Mouse (Mus musculus) gastrocnemius, adult 2 months (tissue): ENCODE measurements at regions not wholly inside any gene's neighbourhood (a gene's known extent, or its start where the extent isn't known, plus 50 kb on each side); places are given as distances from the start of the nearest gene placed in this dataset.
A peak's percentile ranks its signal among the peaks of the same experiment; 100 is the strongest.

Source experiments
- DNase-seq: peaks from one replicate; pipeline ENCODE4 v3.0.0; 2022
- H3K27ac ChIP-seq: fragments of 200-600 bp; 2 replicates; pipeline ENCODE4 v1.8.1; 2022; ENCODE audit warnings: mild to moderate bottlenecking
- H3K4me3 ChIP-seq: fragments of 200-600 bp; 2 replicates; pipeline ENCODE4 v1.8.1; 2022; ENCODE audit warnings: mild to moderate bottlenecking, moderate library complexity
- CTCF ChIP-seq: fragments of 200-600 bp; IDR thresholded peaks from 2 replicates; pipeline ENCODE4 v1.8.1; 2022; ENCODE audit warnings: antibody characterized with exemption, mild to moderate bottlenecking, moderate library complexity
- intact Hi-C: fragments of 180-260 bp; cut with DNase I; formaldehyde crosslinking; loops from one replicate; pipeline ENCODE4 v1.15.1; 2025

DNA sequence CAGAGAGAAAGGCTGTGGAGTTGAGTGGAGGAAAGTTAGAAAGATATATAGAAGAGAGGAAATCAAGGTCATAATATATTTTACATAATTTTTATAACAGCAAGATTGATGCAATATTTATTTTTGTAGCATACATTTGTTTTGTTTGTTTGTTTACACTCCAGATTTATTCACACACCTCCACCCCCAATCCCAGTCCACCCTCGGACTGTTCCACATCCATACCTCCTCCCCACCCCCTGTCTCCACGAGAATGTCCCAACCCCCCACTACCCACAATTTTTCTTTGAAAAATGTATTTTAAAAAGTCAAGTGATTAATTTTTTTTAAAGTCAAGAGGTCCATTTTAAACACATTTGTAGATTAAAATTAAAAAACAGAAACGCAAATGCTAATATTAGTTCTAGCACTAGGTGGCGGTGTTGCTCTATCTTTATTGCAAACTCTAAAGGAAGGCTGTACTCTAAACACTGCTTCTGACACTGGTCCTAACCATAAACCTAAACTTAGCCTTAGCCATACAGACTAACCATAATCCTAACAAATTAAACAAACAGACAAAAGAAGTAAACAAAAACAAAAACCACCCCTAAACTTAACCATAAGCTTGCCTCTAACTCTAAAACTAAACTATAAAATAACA, 67.8 kb downstream of the Olfr1505 start:
- H3K4me3 ChIP-seq = no peak overlapping the region
- intact Hi-C loops = loop anchor here (1.0 to 10.0 kb wide), 4 partner anchors 104 to 1637 kb away; no protein-coding TSS in a partner anchor
- no peak overlapping the region for H3K27ac ChIP-seq
- DNase-seq = no peak
- peak; percentile 73 for TF ChIP-seq CTCF

DNA sequence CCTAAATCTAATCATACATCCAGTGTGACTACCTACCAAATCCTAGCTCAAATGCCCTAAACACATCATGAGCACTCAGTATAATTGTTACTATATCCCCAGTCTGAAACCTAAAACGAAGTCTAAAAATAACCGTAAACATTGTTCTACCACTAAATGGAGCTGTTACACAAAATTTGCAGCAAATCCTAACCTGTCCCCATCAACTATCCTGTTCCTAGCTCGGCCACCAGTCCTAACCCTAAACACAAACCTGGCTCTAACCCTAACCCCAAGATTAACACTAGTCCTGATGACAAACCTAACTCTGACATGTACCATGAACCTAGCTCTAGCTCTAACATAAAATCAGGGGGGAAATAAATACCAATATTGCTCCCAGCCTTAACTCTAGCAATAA, 69.5 kb downstream of the Olfr1505 start:
- DNase-seq = no peak
- Histone ChIP-seq H3K27ac (no peak overlapping the region), H3K4me3 (no peak overlapping the region)
- no peak for TF ChIP-seq CTCF
- intact Hi-C loops = loop anchor here (10.0 kb wide), 2 partner anchors 102 to 242 kb away; no protein-coding TSS in a partner anchor
